Mouse (Mus musculus) limb, embryonic 14.5 days (tissue): ENCODE results near the gene Tpcn2. TPM values are rescaled to one million over a fixed set of nuclear protein-coding genes. Genes with fewer than 3 reads are reported as not detected.
A peak's percentile ranks its signal among the peaks of the same experiment; 100 is the strongest.

Source experiments
- ATAC-seq: fragments of 200-750 bp; cut with Nextera tagmentation; 2 replicates; pipeline ENCODE4 v1.8.0; 2017; ENCODE audit warnings: low read depth, moderate number of reproducible peaks, moderate TSS enrichment; ENCODE audit not compliant: low FRiP score
- DNase-seq: peaks from one replicate; pipeline ENCODE4 v3.0.0-alpha.2; 2015; ENCODE audit warnings: low spot score
- H3K27ac ChIP-seq: fragments of 300-500 bp; sonication (generic); replicated peaks from 2 replicates; pipeline ENCODE4 v1.5.1; 2014; ENCODE audit warnings: low read depth, mild to moderate bottlenecking, low read length, moderate library complexity, mixed read lengths
- H3K27me3 ChIP-seq: fragments of 300-500 bp; sonication (generic); 2 replicates; pipeline ENCODE4 v1.6.1; 2014; ENCODE audit warnings: low read length, mixed read lengths; ENCODE audit not compliant: control insufficient read depth, insufficient read depth
- H3K36me3 ChIP-seq: fragments of 300-500 bp; sonication (generic); 2 replicates; pipeline ENCODE4 v1.6.1; 2014; ENCODE audit warnings: mild to moderate bottlenecking, low read length, moderate library complexity, mixed read lengths; ENCODE audit not compliant: control insufficient read depth, insufficient read depth
- H3K4me1 ChIP-seq: fragments of 300-500 bp; sonication (generic); 2 replicates; pipeline ENCODE4 v1.6.1; 2014; ENCODE audit warnings: antibody characterized with exemption, low read length, mixed read lengths; ENCODE audit not compliant: control insufficient read depth, insufficient read depth
- H3K4me2 ChIP-seq: fragments of 300-500 bp; sonication (generic); replicated peaks from 2 replicates; pipeline ENCODE4 v1.6.1; 2014; ENCODE audit warnings: low read depth, mild to moderate bottlenecking, low read length, moderate library complexity; ENCODE audit not compliant: severe bottlenecking
- H3K4me3 ChIP-seq: fragments of 300-500 bp; sonication (generic); replicated peaks from 2 replicates; pipeline ENCODE4 v1.5.1; 2014; ENCODE audit warnings: low read length
- H3K9ac ChIP-seq: fragments of 300-500 bp; sonication (generic); 2 replicates; pipeline ENCODE4 v1.6.1; 2014; ENCODE audit warnings: mild to moderate bottlenecking, low read depth, low read length, moderate library complexity; ENCODE audit not compliant: severe bottlenecking
- H3K9me3 ChIP-seq: fragments of 300-500 bp; sonication (generic); 2 replicates; pipeline ENCODE4 v1.6.1; 2016; ENCODE audit warnings: low read length; ENCODE audit not compliant: control insufficient read depth
- POLR2A ChIP-seq: fragments of 200-500 bp; IDR thresholded peaks from 2 replicates; pipeline ENCODE4 v1.8.0; 2012; ENCODE audit warnings: inconsistent platforms, mild to moderate bottlenecking, moderate library complexity, borderline replicate concordance; ENCODE audit not compliant: insufficient read depth, insufficient read length; ENCODE audit errors: extremely low read depth
- WGBS: fragments of 180-500 bp; shearing (Covaris S2); extraction: QIAGEN DNeasy Blood & Tissue Kit; methylation state at CpG from one replicate; pipeline ENCODE4 v1.1.7; 2014; 5-methylcytosine and 5-hydroxymethylcytosine counted together
- polyA plus RNA-seq, 2 experiments: library from polyadenylated mRNA; depleted of rRNA in 1 of 2; stranded (reverse) in 1 of 2; unstranded in 1 of 2; fragments of >200 nt; fragmentation: Nextera tagmentation in 1 of 2; extraction: Ambion mirVana in 1 of 2; gene quantifications; 2 replicates each; pipeline versions ENCODE4 v1.2.1 to v1.2.3; 2012 to 2014

The Tpcn2 gene
- polyA plus RNA-seq, 2 experiments = 5.1 to 44.0 TPM

- WGBS = 76% methylated on average over 9 of the region's 9 CpGs
- no peak for TF ChIP-seq POLR2A
- no peak for ATAC-seq
- Histone ChIP-seq H3K9ac (no peak overlapping the region), H3K4me1 (peaks cover 9% of the 10 kb centered on the region), H3K27me3 (no peaks in the 10 kb centered on the region), H3K27ac (no peak overlapping the region), H3K4me2 (no peak overlapping the region), H3K36me3 (no peaks in the 10 kb centered on the region), H3K9me3 (no peaks in the 10 kb centered on the region), H3K4me3 (no peak overlapping the region)
- no peak for DNase-seq
Observed at GRCm38 (mm10) chr7:145242028-145242427, 41.8 kb downstream of the Tpcn2 start.

DNA sequence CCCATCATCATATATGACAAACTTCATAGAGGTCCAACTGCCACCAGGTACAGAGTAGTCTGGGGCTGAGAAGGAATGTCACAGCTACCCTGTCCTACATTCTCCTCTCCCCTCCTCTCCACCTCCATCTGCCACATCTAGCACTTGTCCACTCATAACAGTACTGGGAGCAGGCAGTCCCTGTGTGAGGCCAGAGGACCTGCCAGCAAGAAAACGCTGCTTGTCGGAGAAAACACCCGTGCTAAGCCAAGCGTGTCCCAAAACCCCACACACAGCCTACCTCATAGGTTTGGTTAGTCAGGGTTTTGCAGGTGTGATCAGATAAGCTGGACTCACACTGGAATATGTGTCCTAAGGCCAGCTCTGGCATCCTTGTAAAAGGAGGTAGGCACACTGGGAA, 42.9 kb downstream of the Tpcn2 start:
- H3K27ac ChIP-seq = no peak overlapping the region
- no peak overlapping the region for H3K4me2 ChIP-seq
- H3K36me3 ChIP-seq = no peaks in the 10 kb centered on the region
- DNase-seq (no peak), ATAC-seq (no peak)
- no peaks in the 10 kb centered on the region for H3K9me3 ChIP-seq
- H3K4me3 ChIP-seq = no peak overlapping the region
- TF ChIP-seq POLR2A = no peak
- WGBS = 81% methylated on average over 4 of the region's 4 CpGs
- H3K4me1 ChIP-seq = peaks cover 9% of the 10 kb centered on the region
- H3K27me3 ChIP-seq = no peaks in the 10 kb centered on the region
- no peak overlapping the region for H3K9ac ChIP-seq

- no peak overlapping the region for H3K4me3 ChIP-seq
- no peak overlapping the region for H3K4me2 ChIP-seq
- no peaks in the 10 kb centered on the region for H3K36me3 ChIP-seq
- H3K9ac ChIP-seq = no peak overlapping the region
- peaks cover 9% of the 10 kb centered on the region for H3K4me1 ChIP-seq
- ATAC-seq (no peak), DNase-seq (no peak)
- no peak for TF ChIP-seq POLR2A
- no peaks in the 10 kb centered on the region for H3K27me3 ChIP-seq
- H3K27ac ChIP-seq = no peak overlapping the region
- H3K9me3 ChIP-seq = no peaks in the 10 kb centered on the region
- WGBS = 48% methylated on average over 8 of the region's 8 CpGs
Observed at GRCm38 (mm10) chr7:145239736-145240505, 43.9 kb downstream of the Tpcn2 start.

GRCm38 (mm10) chr7:145239145-145239544, 44.7 kb downstream of the Tpcn2 start:
- Histone ChIP-seq H3K27ac (no peak overlapping the region), H3K36me3 (no peaks in the 10 kb centered on the region), H3K27me3 (no peaks in the 10 kb centered on the region), H3K4me2 (no peak overlapping the region), H3K4me3 (no peak overlapping the region), H3K9me3 (no peaks in the 10 kb centered on the region), H3K4me1 (peaks cover 9% of the 10 kb centered on the region), H3K9ac (0 out of 2 replicates have a peak overlapping the region, but pooled peaks have one; percentile 4)
- WGBS = 54% methylated on average over 6 of the region's 6 CpGs
- no peak for DNase-seq
- no peak for ATAC-seq
- no peak for TF ChIP-seq POLR2A

GRCm38 (mm10) chr7:145234841-145235790, 48.7 kb downstream of the Tpcn2 start:
- Histone ChIP-seq H3K9me3 (no peaks in the 10 kb centered on the region), H3K36me3 (no peaks in the 10 kb centered on the region), H3K4me1 (peaks cover 6% of the 10 kb centered on the region), H3K27ac (no peak overlapping the region), H3K4me3 (no peak overlapping the region), H3K9ac (no peak overlapping the region), H3K27me3 (no peaks in the 10 kb centered on the region), H3K4me2 (no peak overlapping the region)
- TF ChIP-seq POLR2A = no peak
- ATAC-seq = no peak
- DNase-seq = no peak
- WGBS = 78% methylated on average over 10 of the region's 10 CpGs
